Mouse (Mus musculus): ENCODE measurements around the gene Gm20388. TPM values are rescaled to one million over a fixed set of nuclear protein-coding genes. Genes with fewer than 3 reads are reported as not detected.

Gm20388 gene
- total RNA-seq, 2 experiments from 2014 or later, result not detected

DNA sequence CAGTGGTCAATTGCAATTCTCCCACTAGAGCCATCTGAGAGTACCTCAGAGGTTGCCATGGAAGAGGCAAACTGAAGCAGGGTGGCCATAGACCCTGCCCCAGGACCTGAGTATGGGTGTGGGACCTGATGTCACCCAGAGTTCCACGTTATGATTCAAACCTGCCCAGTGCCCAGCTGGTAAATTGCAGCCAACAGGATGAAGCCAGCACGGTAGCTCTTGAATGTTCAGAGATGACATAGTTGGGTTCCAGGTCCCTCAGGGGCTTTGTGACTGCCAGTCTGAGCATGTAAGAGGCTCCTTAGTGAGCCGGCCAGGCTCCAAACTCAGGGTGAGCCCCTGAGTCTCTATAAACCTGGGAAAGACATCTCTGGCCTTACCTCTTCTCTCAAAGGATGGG lies 2615.4 kb downstream of the Gm20388 start:
- DNase-seq (ENCODE audit: low spot score in 2 of 2), result no peak

DNA sequence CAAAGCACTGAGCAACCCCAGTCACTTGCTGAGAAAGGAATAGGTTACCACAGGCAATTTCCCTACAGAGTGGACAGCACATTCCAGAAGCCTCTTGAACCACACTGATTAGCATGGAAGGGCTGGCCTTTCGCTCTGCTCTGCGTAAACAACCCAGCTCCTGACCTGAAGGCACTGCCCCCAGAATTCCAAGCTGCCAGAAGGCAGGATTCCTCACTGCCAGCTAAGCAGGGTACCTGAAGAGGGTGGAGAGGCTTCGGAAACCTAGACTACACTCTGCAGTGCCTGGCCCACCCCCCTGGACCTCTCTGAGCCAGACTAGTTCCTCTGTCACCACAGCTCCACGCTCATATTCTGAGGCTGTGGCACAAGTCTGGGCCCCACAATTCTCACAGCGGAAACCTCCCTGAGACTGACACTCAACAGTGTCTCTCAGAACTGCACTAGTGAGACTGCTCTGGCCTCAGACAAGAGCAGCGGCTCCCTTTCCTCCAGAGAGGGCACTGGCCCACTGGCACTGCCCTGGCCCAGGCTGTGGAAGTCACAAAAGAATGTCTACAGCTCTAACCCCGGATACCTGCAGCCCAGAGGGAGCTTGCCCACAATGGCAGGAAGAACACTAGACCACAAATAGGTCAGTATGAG lies 2616.0 kb downstream of the Gm20388 start:
- DNase-seq (ENCODE audit: low spot score in 2 of 2), result no peak

DNA sequence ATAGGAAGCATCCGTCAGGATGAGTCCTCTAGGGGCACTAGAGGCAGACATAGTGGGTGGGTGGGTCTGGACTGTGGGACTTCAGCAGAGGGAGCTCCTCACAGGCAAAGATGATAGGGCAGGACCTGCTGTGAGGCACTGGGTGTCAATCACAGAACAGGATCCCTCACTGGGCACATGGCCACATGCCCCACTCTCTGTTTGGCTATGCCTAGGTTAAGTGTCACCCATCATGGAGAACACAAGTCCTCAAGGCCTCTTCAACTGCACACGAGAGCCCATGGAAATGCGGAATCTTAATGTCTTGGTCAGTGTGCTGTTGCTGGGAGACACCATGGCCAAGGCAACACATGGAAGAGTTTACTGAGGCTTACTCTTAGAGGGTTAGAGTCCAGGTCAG lies 2617.3 kb downstream of the Gm20388 start:
- no peak for DNase-seq (ENCODE audit: low spot score in 2 of 2)

DNA sequence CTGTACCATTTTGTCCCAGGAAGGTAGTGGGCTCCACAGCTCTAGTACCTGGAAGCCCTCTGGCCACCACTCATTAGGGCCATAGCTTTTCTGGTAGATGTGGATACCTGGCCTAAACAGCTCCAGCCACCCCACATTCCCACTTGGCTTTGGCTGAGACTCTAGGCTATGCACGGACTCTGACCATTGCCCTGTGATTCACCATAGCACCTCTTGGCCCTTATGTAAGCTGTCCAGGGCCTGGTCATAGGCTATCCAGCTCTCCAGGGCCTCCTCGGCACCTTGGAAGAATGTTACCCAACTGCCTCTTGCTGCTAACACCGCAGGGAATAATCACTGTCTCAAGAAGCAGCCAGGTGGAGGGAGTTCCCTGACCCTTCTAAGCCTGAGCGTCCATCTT lies 2618.5 kb downstream of the Gm20388 start:
- no peak for DNase-seq (ENCODE audit: low spot score in 2 of 2)

DNA sequence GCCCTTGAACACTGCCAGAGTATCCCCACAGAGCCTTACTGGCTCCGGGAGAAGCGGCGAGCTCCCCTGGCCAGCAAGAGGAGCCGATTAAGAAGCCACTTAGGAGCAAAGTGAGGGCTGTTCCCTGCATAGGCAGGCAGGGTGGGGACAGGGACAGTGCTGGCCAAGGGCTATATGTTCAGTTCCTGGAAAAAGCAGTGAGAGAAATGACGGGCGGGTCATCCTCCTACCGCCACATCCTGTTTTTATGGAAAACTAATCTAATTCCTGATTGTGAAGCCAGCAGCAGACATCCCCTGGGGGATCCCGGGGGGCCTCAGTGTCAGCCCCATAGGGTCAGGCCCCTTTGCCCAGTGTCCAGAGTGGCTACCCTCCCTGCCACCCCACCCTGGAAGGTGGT lies 2620.7 kb downstream of the Gm20388 start:
- no peak for DNase-seq (ENCODE audit: low spot score in 2 of 2)

DNA sequence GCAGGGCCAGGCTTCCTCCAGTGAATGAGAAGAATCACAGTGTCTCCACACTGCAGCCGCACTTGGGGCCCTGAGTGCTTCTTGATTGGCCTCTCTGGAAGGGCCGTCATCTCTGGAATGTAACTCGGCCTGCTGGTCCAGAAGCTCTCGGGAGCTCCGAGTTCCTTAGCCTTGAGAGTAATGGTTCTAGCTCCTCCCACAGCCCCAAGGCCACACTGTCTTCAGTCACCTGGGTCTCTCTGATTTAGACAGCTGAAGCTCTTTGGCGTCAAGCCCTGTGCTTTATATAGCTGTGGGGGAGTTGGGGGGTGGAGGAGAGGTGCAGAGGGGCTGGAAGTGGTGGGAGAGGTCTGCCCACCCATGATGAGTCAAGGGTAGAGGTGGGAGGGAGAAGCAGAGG lies 2626.4 kb downstream of the Gm20388 start:
- no peak for DNase-seq (ENCODE audit: low spot score in 2 of 2)

DNA sequence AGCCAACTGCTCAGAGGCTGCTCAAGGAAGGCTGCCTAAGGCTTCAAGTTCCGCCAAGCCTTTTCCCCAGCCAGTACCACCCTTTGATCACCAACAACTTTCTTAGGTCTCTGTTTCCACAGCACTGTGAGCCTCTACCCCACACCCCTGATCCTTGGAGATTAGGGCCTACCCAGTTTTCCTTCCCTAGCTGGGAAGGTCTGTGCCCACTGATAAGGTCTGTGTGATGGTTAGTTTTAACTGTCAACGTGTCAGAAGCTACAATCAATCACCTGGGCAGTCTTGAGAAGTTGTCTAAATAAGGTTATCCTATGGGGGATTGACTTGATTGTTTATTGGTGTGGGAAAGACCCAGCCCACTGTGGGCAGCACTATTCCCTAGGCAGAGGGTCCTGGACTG lies 2627.2 kb downstream of the Gm20388 start:
- no peak for DNase-seq (ENCODE audit: low spot score in 2 of 2)

DNA sequence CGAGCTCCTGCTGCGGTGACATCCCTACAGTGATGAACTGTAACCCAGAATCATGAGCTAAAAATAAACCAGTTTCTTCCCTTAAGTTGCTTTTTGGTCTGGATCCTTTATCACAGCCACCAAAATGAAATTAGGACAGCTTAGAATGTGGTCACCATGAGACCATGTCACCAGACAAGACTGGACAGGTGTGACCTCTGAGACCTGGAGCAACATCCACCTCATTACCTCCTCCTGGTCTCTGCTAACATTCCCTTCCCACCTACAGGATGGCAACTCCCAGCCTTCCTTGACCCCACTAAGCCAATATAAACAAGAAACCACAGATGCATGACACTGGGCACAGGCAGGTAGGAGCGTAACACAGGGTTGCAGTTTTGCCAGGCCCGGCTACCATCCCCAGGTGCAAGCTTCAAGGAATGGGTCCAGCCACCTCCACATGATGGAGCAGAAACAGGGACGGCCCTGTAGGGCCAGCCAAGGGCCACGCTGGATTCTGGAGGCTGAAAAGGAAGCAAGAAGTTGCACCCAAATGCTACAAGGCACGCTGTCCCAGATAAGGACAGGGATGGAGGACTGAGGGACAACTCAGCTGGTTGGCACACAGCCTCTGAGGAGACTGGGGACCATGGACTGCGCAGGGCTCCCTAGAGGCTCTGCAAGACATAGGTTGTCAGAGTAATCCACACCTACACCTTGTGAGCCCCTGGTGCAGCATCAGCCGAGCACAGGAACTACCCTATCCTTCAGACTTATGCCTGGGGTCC lies 2627.9 kb downstream of the Gm20388 start:
- DNase-seq (ENCODE audit: low spot score in 2 of 2), result no peak

DNA sequence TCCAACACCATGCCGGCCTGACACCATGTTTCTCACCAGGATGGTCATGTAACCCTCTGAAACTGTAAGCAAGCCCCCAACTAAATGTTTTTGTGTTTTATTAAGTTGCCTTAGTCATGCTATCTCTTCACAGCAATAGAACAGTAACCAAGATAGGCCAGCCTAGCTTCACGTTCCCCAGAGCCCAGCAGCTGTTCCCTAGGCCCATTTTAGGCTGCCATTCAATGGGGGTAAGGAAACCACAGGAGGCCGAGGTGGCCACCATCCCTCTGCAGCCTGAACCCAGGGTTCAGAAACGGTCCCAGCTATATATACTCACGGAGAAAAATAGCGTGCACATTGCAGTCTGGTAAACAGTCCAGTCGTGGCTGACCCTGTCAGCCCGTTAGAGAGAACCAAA lies 2633.5 kb downstream of the Gm20388 start:
- no peak for DNase-seq (ENCODE audit: low spot score in 2 of 2)

DNA sequence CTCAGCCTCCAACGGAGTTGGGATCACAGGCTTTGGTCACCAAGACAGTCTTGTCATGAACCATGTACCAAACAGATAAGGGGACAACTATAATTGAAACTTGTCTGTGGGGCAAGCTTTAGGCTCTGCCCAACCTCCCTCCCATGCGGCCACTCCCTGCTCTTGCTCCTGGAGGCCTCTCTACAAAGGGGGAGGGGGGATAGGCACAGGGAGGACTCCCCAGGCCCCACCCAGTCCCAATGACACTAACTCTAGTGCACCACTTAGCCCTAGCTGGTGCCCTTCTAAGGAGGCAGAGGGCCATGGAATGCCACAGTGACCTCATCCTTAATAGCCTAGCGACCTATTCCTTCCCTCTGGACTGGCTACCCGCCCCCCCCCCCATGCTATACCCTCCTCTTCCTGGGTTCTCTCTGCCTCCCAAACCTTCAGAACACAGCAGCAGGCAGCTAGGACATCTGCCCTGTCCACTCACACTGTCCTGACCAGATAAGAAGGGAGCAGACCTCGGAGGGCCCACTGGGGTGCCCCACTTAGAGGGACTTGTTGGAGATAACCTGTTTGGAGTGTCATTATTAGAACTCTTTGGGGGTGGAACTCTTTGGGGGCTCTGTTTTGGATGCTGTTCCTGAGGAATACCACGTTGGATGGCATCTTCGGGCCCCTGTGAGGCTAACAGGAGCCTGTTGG lies 2635.6 kb downstream of the Gm20388 start:
- DNase-seq (ENCODE audit: low spot score in 2 of 2), result no peak

DNA sequence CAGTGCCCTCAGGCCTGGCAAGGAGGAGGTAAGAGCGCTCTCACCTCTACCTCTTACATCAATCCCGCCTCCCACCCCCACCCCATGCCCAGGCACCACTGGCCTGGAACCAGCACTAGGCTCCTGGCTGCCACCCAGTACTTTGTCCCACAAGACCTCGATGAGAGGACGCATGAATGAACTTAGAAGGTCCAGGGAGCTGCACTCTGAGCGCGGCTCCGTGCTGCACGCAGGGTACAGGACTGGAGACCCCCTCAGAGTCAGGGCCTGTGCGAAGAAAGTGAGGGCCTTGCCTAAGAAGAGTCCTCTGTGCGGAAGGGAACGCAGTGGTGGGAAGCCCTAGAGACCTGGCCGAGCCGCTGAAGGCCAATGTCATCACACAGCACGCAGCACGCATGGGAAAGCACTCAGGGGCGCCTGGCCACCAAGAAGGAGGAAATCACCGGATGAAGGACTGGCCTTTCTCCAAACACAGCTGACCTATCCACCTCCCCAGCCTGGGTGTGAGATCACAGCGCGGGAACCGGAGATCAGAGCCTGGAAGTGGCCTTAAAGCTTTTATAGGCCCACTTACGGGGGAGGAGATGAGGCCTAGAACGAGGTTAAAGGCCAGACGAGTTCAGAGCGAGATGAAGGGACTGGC lies 2636.3 kb downstream of the Gm20388 start:
- DNase-seq (ENCODE audit: low spot score in 2 of 2), result no peak

DNA sequence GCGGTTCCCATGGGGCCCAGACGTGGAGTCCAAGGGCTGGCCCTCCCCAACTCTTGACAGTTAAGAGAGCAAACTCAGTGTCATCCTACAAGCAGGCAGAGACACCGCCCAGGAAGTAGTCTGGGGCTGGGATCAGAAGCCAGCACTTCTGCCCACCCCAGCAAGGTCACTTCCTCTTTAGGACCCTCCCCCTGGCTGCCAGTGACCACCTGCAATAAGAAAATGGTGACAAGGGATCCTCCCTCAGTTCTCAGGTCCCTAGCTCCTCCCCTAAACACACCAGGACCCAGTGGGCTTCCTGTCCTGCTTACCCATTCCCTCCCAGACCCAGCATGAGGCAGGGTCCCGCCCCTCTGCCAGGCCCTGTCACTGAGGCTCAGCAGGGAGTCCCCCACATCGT lies 2637.2 kb downstream of the Gm20388 start:
- no peak for DNase-seq (ENCODE audit: low spot score in 2 of 2)

DNA sequence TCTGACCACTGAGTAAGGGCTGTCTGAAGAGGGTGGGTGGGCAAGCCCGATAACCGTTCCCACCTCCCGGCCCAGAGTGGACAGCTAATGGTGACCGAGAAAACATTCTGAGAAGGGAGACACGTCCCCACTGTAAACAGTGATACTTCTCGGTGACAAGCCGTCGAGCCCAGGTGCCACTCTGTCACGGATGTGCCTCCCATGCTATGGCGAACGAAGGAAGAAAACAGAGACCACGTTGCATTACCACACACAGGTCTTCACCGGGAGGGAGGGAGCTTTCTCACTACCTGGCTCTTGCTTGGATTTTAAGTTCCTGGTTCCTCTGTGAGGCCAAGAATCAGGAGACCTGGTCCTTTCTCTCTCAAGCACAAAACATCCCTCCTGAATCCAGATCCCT lies 2637.7 kb downstream of the Gm20388 start:
- no peak for DNase-seq (ENCODE audit: low spot score in 2 of 2)

DNA sequence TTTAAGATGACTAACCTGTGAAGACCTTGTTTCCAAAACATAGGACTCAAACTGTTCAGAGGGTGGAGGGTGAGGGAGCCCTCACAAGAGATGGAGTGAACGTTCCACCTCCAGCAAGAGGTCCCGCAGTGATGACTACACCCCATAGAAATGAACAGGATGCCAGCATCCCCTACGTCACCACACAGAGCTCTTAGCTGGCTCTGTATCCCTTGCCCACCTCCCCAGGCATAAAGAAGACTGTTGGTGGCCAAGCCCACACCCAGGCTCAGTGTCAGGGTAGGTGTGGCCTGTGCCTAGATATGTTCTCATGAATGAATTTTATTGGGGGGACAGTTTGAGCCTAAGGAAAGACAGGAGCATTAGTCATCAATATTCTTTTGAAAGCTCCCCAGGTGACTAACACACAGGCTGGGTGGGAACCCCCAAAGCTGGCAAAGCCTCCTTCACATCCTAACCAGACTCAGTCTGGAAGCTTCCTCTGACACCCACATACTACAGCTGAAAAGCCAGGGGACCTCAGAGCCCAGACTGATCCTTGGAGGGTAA lies 2638.3 kb downstream of the Gm20388 start:
- no peak for DNase-seq (ENCODE audit: low spot score in 2 of 2)

DNA sequence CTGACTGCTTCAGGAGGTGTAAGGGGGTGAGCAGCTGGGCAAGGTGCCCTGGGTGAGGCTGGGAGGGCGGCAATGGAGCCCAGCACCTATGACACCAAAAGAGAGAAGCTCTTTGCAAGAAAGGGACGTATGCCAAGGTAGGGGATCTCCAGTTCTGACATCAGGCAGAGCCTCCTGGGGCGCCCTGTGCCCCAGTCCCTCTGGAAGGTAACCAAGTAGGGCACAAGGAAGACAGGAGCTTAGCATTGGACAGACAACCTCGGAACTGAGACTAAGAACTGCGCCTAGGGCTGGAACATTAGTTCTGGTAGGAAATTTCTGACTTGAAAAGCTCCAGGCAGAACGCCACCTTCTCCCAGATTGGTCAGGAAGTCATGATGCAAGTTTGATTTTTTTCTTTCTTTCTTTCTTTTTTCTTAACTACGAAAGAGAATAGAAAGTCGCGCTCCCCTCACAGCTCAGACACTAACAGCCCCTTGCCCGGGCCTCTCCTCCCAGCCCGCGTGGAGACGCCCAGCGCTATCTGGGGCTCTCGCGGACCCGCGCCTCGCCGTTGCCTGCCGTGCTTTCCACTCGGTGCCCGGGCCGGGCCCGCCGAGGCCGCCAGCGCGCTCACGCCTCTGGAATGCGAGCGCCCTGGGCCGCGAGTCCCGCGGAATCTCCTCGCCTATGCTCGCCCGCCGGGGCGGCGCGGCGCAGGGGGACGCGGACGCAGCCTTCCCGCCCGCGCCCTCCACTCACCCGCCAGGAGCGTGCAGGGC lies 2639.8 kb downstream of the Gm20388 start:
- DNase-seq (ENCODE audit: low spot score in 2 of 2), result no peak

DNA sequence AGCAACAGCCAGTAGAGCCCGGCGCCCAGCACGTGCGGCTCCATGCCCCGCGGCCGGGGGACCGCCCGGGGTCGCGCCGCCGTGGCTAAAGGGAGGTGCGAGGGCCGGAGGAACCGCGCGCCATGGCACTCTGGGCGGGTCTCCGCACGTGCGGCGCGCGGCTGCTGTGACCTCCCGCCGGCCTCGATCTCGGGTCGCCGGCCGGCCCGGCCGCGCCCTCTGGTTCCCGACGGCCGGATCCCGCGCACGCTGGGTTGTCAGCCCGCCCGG lies 2640.3 kb downstream of the Gm20388 start:
- no peak for DNase-seq (ENCODE audit: low spot score in 2 of 2)

DNA sequence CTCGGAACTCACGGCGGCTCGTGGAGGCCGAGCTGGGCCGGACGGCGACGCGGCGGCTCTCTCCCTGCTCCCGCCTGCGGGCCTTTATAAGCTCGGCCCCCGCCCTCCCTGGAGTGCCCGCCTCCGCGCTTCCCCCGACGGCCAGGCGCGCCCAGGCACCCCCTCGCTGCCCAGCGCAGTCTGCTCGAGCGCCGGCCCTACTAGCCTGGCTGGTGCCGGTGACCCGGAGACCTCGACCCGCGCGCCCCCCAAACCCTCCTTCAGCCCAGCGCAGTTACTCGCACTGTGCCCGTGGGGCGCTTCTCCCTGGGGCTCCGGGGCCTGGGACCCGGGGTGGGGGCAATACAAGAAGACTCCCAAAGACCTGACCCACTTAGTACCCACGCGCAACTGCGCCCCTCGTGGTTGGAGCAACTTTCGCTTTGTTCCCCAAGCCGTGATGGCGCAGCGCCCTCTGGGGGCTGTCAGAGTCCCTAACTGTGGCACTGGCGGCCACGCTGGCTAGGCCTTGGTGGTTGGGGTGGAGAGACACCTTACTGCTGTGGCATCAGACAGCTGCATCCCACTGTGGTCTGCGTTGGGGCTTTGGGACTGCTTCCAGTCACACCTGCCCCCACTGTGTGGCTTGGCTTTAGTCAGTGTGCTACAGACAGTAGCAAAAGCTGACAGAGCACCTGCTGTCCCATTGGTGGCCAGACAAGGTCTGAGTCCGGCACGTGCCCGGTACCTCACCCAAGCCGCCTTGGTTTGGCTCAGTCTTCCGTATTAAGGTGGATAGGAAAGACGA lies 2640.8 kb downstream of the Gm20388 start, which contains the start of gene Piezo1:
TSS of gene Piezo1 (minus strand) at position 65 of the 787 bp plus-strand sequence.
- DNase-seq (ENCODE audit: low spot score in 2 of 2), result peak; percentile 82 to 85

DNA sequence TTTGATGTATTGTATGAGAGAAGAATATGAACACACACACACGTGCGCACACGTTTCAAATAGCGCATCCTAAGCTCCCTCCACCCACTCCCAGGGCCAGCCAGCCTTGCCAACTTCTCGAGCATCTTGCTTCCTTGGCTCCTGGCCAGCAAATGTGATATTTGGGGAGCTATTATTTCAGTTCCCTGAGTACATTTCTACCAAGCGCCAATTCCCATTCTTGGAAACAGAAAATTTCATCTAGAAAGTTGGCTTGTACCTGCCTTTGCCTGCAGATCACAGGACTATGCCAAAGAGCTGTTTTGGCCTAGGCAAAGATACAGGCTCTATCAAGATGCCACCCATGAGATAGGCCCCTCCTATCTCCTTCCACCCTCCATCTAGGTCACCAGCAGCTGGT lies 2644.1 kb downstream of the Gm20388 start:
- DNase-seq (ENCODE audit: low spot score in 2 of 2), result peak in 1 of 2 experiments; percentile 75

DNA sequence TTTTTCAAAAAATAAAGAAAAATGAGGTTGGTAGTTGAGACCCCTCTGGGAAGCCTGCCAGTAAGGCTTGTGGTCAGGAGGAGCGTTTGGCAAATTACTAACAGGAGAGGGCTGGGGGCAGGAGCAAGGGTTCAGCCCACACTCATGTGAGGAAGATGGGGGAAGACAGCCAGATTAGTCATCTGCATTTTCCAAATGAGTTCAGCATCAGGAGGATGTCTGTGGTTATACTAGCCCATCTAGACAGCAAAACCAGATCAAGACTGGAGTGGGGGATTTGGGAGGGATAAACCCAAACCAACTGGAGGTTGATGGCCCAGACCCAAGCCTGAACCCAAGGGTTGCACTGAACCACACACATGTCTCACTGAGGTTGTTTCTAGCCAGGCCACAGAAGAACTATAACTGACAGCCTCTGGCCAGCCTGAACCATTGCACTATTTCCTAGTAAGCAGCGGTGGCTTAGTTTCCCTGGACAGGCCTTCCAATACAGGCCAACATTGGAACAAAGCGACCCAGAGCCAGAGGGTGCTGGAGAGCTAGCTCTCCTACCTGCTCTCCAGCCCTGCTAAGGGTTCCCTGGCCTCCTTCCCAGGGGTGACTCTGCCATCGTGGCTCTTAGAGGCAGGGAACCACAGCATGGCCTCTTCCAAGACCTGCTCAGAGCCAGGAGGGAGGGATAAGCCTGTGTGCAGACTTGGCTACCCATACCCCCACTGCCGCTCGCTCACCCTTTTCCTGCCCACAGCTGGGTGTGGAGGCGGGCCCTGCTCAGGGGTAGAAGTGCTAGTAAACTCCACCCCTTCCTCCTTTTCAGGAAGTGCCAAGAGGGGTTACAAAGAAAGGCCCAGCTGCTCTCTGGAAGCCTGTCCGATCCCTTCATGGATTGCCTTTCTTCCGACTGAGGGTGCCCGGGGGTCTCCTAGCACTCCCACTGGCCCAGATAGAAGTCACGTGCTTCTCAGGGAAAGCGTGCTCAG lies 2645.7 kb downstream of the Gm20388 start:
- DNase-seq (ENCODE audit: low spot score in 2 of 2), result no peak
